Mouse (Mus musculus) cerebellum, adult (tissue): ENCODE data around the gene Gng7.

Experiments
- ATAC-seq: cut with Nextera tagmentation; 2 replicates; pipeline ENCODE4 v1.9.2; 2017; ENCODE audit warnings: mild to moderate bottlenecking, moderate library complexity, mixed read lengths; ENCODE audit not compliant: insufficient number of reproducible peaks, low FRiP score, low TSS enrichment

The Gng7 gene

GRCm38 (mm10) chr10:80933421-80933979 is 81.2 kb downstream of the Gng7 start:
- ATAC-seq, result no peak

GRCm38 (mm10) chr10:80932700-80933420 is 81.9 kb downstream of the Gng7 start:
- no peak for ATAC-seq

GRCm38 (mm10) chr10:80932206-80932605 is 82.5 kb downstream of the Gng7 start:
- no peak for ATAC-seq

- no peak for ATAC-seq
Measured at GRCm38 (mm10) chr10:80931695-80932094, 83.0 kb downstream of the Gng7 start.

GRCm38 (mm10) chr10:80931153-80931671 is 83.5 kb downstream of the Gng7 start:
- ATAC-seq, result no peak

- ATAC-seq, result no peak
Measured at GRCm38 (mm10) chr10:80930361-80931152, 84.2 kb downstream of the Gng7 start.

- peak; percentile 91 for ATAC-seq
Measured at GRCm38 (mm10) chr10:80929299-80930226, 85.2 kb downstream of the Gng7 start, which contains the start of gene Gadd45b. Gadd45b (plus strand) TSS chr10:80930073.

GRCm38 (mm10) chr10:80928586-80929298 is 86.0 kb downstream of the Gng7 start:
- peak; percentile 41; the same call in 1 of the 2 replicates for ATAC-seq

- ATAC-seq, result no peak
Measured at GRCm38 (mm10) chr10:80925472-80925871, 89.3 kb downstream of the Gng7 start.

GRCm38 (mm10) chr10:80921923-80922322 is 92.8 kb downstream of the Gng7 start:
- ATAC-seq, result no peak

- ATAC-seq, result peak; percentile 65; the same call in 1 of the 2 replicates
Measured at GRCm38 (mm10) chr10:80917779-80918434, 96.8 kb downstream of the Gng7 start, which contains the start of gene Lmnb2. Lmnb2 (minus strand) TSS chr10:80918245.

- no peak for ATAC-seq
Measured at GRCm38 (mm10) chr10:80917336-80917778, 97.4 kb downstream of the Gng7 start.

- ATAC-seq, result no peak
Measured at GRCm38 (mm10) chr10:80915736-80916135, 99.0 kb downstream of the Gng7 start.

- no peak for ATAC-seq
Measured at GRCm38 (mm10) chr10:80915260-80915659, 99.5 kb downstream of the Gng7 start.

- ATAC-seq, result peak; percentile 29; the same call in 1 of the 2 replicates
Measured at GRCm38 (mm10) chr10:80914253-80914656, 100.5 kb downstream of the Gng7 start.

- no peak for ATAC-seq
Measured at GRCm38 (mm10) chr10:80913364-80914011, 101.3 kb downstream of the Gng7 start.

GRCm38 (mm10) chr10:80911891-80912290 is 102.9 kb downstream of the Gng7 start:
- no peak for ATAC-seq

GRCm38 (mm10) chr10:80911354-80911753 is 103.4 kb downstream of the Gng7 start:
- ATAC-seq, result no peak
